Mouse (Mus musculus) lung, postnatal 0 days (tissue): ENCODE measurements at regions not wholly inside any gene's neighbourhood (a gene's known extent, or its start where the extent isn't known, plus 50 kb on each side); places are given as distances from the start of the nearest gene placed in this dataset.
A peak's percentile ranks its signal among the peaks of the same experiment; 100 is the strongest.

ENCODE experiments used
- ATAC-seq: fragments of 200-750 bp; cut with Nextera tagmentation; 2 replicates; pipeline ENCODE4 v1.8.0; 2017; ENCODE audit warnings: moderate library complexity
- DNase-seq: peaks from one replicate; pipeline ENCODE4 v3.0.0-alpha.2; 2016; ENCODE audit warnings: low spot score
- H3K27ac ChIP-seq: fragments of 300-500 bp; sonication (generic); 2 replicates; pipeline ENCODE4 v1.5.1; 2014; ENCODE audit warnings: antibody characterized with exemption, mild to moderate bottlenecking, low read length, mixed read lengths
- H3K27me3 ChIP-seq: fragments of 300-500 bp; sonication (generic); replicated peaks from 2 replicates; pipeline ENCODE4 v1.6.1; 2014; ENCODE audit warnings: low read length, mixed read lengths; ENCODE audit not compliant: insufficient read depth
- H3K36me3 ChIP-seq: fragments of 300-500 bp; sonication (generic); 2 replicates; pipeline ENCODE4 v1.6.1; 2014; ENCODE audit warnings: low read length, mixed read lengths; ENCODE audit not compliant: insufficient read depth
- H3K4me1 ChIP-seq: fragments of 300-500 bp; sonication (generic); 2 replicates; pipeline ENCODE4 v1.6.1; 2014; ENCODE audit warnings: antibody characterized with exemption, low read depth, low read length, mixed read lengths; ENCODE audit not compliant: insufficient read depth
- H3K4me2 ChIP-seq: fragments of 300-500 bp; sonication (generic); replicated peaks from 2 replicates; pipeline ENCODE4 v1.6.1; 2014; ENCODE audit warnings: low read depth, mild to moderate bottlenecking, low read length, moderate library complexity, mixed read lengths
- H3K4me3 ChIP-seq: fragments of 300-500 bp; sonication (generic); 2 replicates; pipeline ENCODE4 v1.5.1; 2014; ENCODE audit warnings: low read depth, low read length
- H3K9ac ChIP-seq: fragments of 300-500 bp; sonication (generic); replicated peaks from 2 replicates; pipeline ENCODE4 v1.6.1; 2014; ENCODE audit warnings: low read depth, mild to moderate bottlenecking
- H3K9me3 ChIP-seq: fragments of 300-500 bp; sonication (generic); 2 replicates; pipeline ENCODE4 v1.6.1; 2016; ENCODE audit warnings: low read length, mixed read lengths
- CTCF ChIP-seq: IDR thresholded peaks from 2 replicates; pipeline ENCODE4 v1.5.1; 2016; ENCODE audit warnings: antibody characterized with exemption, mild to moderate bottlenecking
- EP300 ChIP-seq: IDR thresholded peaks from 2 replicates; pipeline ENCODE4 v1.6.1; 2016; ENCODE audit warnings: antibody characterized with exemption, mild to moderate bottlenecking, control low read depth
- WGBS: fragments of 180-500 bp; shearing (Covaris S2); extraction: QIAGEN DNeasy Blood & Tissue Kit; methylation state at CpG from one replicate; pipeline ENCODE4 v1.1.7; 2014; 5-methylcytosine and 5-hydroxymethylcytosine counted together

GRCm38 (mm10) chr17:27303633-27304479 is 99.6 kb upstream of the Lemd2 start:
- no peaks in the 10 kb centered on the region for H3K9me3 ChIP-seq
- no peaks in the 10 kb centered on the region for H3K27me3 ChIP-seq
- no peak overlapping the region for H3K4me2 ChIP-seq
- H3K4me1 ChIP-seq, result no peaks in the 10 kb centered on the region
- H3K36me3 ChIP-seq, result no peaks in the 10 kb centered on the region
- H3K27ac ChIP-seq, result no peak overlapping the region
- TF ChIP-seq CTCF (no peak), EP300 (no peak)
- DNase-seq, result no peak
- peak; percentile 64; the same call in 1 of the 2 replicates for ATAC-seq
- H3K9ac ChIP-seq, result no peak overlapping the region
- H3K4me3 ChIP-seq, result no peak overlapping the region
- 59% methylated on average over 16 of the region's 17 CpGs for WGBS

DNA sequence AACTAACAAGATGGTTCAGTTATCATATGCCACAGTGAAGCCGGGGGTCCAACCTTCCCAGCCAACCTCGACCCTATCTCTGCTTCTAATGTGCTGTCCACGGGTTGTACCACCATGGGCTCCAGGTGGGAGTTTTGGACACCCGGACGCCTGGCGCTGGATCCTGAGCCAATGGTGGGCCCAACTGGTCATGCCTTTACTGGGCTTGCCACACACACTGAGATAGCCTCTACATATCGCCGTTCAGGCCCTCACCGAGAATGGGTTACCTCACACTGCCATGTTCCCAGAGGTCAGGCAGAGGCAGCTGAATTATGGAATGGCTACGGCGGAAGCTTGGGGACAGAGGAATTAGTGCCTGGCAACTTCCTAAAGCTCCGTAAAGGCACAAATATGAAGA is 98.8 kb upstream of the Lemd2 start:
- Histone ChIP-seq H3K36me3 (no peaks in the 10 kb centered on the region), H3K4me2 (no peak overlapping the region), H3K4me1 (no peaks in the 10 kb centered on the region), H3K9me3 (no peaks in the 10 kb centered on the region), H3K4me3 (no peak overlapping the region), H3K9ac (no peak overlapping the region), H3K27me3 (no peaks in the 10 kb centered on the region), H3K27ac (no peak overlapping the region)
- ATAC-seq (no peak), DNase-seq (no peak)
- 90% methylated on average over 12 of the region's 12 CpGs for WGBS
- TF ChIP-seq EP300 (no peak), CTCF (no peak)

DNA sequence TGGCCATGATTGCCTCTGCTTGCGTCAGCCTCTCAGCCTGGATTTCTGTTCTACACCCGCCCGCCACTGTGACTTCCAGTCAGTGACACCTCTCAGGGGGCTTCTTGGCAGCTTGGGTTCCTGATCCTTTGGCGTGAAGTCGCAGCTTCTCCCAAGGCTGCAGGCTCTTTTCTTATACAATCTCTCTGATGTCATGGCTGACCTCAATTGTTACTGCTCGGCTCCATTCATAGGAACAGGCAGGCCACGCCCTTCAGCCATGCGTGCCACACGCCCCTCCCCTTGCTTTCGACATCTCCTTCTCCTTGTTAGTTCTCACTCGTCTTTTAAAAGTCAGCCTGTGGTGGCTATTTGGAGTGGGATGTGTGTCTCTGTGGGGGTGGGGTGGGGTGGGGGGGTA is 97.1 kb upstream of the Lemd2 start:
- peak; percentile 57 for ATAC-seq
- no peaks in the 10 kb centered on the region for H3K9me3 ChIP-seq
- no peaks in the 10 kb centered on the region for H3K27me3 ChIP-seq
- 25% methylated on average over 11 of the region's 11 CpGs for WGBS
- peak; percentile 81 for DNase-seq
- no peak overlapping the region for H3K9ac ChIP-seq
- H3K4me3 ChIP-seq, result no peak overlapping the region
- TF ChIP-seq CTCF (no peak), EP300 (no peak)
- H3K4me2 ChIP-seq, result no peak overlapping the region
- H3K27ac ChIP-seq, result no peak overlapping the region
- H3K36me3 ChIP-seq, result no peaks in the 10 kb centered on the region
- no peaks in the 10 kb centered on the region for H3K4me1 ChIP-seq

DNA sequence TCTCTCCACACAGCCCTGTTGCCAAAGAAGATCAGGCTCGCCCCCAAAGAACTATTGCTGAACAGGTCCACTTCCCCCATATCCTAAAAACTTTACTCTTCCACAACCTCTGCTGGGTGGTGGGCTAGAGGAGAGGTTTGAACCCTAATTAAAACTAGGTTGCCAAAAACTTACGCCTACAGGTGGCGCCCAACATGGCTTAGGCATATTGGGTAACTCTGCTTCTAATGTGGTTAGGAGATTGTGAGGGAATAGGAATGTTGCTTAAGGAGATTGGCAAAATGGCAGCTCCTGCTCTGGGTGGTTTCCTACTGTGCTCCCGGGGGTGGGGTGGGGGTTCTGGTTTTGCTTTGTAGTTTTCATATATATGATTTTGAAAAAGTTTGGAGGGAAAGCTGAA is 95.0 kb upstream of the Lemd2 start:
- Histone ChIP-seq H3K4me3 (no peak overlapping the region), H3K27ac (no peak overlapping the region), H3K27me3 (no peaks in the 10 kb centered on the region), H3K36me3 (no peaks in the 10 kb centered on the region), H3K9ac (no peak overlapping the region), H3K9me3 (no peaks in the 10 kb centered on the region), H3K4me1 (no peaks in the 10 kb centered on the region), H3K4me2 (no peak overlapping the region)
- no peak for DNase-seq
- ATAC-seq, result no peak
- 73% methylated on average over 4 of the region's 4 CpGs for WGBS
- TF ChIP-seq CTCF (peak; percentile 28), EP300 (no peak)

DNA sequence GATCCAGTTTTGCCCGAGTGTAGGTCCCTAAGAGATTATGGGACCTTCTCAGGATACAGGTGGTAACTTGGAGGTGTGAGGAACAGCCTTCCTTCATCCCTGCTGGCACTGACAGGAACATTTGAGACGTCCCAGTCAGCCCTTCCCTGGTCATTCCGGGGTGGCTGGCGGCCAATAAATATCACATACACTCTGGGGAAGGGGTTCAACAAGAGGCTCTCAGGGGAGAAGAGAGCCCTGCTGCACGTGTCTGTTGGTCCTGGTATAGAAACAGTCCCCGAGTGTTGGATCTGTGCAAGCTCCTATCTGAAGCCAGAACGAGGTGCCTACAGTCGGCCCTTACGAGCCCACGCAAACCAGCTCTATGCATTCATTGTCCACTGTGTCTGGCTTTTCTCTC is 94.1 kb upstream of the Lemd2 start:
- no peaks in the 10 kb centered on the region for H3K27me3 ChIP-seq
- no peak overlapping the region for H3K4me3 ChIP-seq
- H3K4me1 ChIP-seq, result no peaks in the 10 kb centered on the region
- H3K9me3 ChIP-seq, result no peaks in the 10 kb centered on the region
- no peak overlapping the region for H3K27ac ChIP-seq
- ATAC-seq (no peak), DNase-seq (no peak)
- TF ChIP-seq CTCF (no peak), EP300 (no peak)
- no peak overlapping the region for H3K9ac ChIP-seq
- no peak overlapping the region for H3K4me2 ChIP-seq
- no peaks in the 10 kb centered on the region for H3K36me3 ChIP-seq
- WGBS, result 60% methylated on average over 10 of the region's 10 CpGs

- Histone ChIP-seq H3K4me3 (no peak overlapping the region), H3K27ac (no peak overlapping the region), H3K9ac (no peak overlapping the region), H3K9me3 (no peaks in the 10 kb centered on the region), H3K36me3 (no peaks in the 10 kb centered on the region), H3K27me3 (no peaks in the 10 kb centered on the region), H3K4me1 (no peaks in the 10 kb centered on the region), H3K4me2 (no peak overlapping the region)
- 85% methylated on average over 5 of the region's 5 CpGs for WGBS
- ATAC-seq, result no peak
- no peak for TF ChIP-seq CTCF
- no peak for TF ChIP-seq EP300
- DNase-seq, result no peak
These were observed 91.9 kb upstream of the Lemd2 start for GRCm38 (mm10) chr17:27296156-27296555.

DNA sequence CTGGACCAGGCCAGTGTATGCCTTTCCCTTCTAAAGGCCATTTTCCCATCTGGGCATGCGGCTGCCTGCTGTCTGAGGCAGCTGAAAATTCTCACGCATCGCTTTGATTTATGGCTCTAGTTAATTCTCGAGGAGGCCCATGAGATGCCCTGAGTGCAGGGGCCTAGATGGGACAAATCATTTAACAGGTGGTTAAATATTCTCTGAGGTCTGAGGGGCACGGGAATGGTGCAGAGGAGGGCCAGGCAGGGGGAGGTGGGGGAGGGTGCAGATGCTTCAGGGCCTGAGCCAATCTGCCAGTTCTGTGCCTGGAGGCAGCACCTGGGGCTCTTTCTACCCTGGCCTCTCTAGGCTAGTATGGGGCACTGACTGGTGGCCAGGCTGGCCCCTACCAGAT is 89.9 kb upstream of the Lemd2 start:
- no peak overlapping the region for H3K27ac ChIP-seq
- no peak overlapping the region for H3K4me2 ChIP-seq
- ATAC-seq (no peak), DNase-seq (no peak)
- no peaks in the 10 kb centered on the region for H3K9me3 ChIP-seq
- WGBS, result 58% methylated on average over 5 of the region's 5 CpGs
- no peak overlapping the region for H3K9ac ChIP-seq
- no peaks in the 10 kb centered on the region for H3K36me3 ChIP-seq
- no peaks in the 10 kb centered on the region for H3K27me3 ChIP-seq
- TF ChIP-seq EP300 (no peak), CTCF (no peak)
- H3K4me3 ChIP-seq, result no peak overlapping the region
- H3K4me1 ChIP-seq, result no peaks in the 10 kb centered on the region
